Mouse (Mus musculus) testis, adult 2 months (tissue): ENCODE results near the gene Golga4. TPM values are rescaled to one million over a fixed set of nuclear protein-coding genes. Genes with fewer than 3 reads are reported as not detected.

Source experiments
- H3K27ac ChIP-seq: fragments of 200-500 bp; 2 replicates; pipeline ENCODE4 v1.5.1; 2012; ENCODE audit warnings: low read depth, low read length; ENCODE audit not compliant: control insufficient read depth, insufficient read depth
- H3K27me3 ChIP-seq: fragments of 200-500 bp; 2 replicates; pipeline ENCODE4 v1.6.1; 2012; ENCODE audit warnings: mild to moderate bottlenecking, low read length, moderate library complexity; ENCODE audit not compliant: control insufficient read depth, insufficient read depth
- H3K36me3 ChIP-seq: fragments of 200-500 bp; 2 replicates; pipeline ENCODE4 v1.6.1; 2012; ENCODE audit warnings: mild to moderate bottlenecking, low read length; ENCODE audit not compliant: control insufficient read depth, insufficient read depth
- H3K4me1 ChIP-seq: fragments of 200-500 bp; 2 replicates; pipeline ENCODE4 v1.6.1; 2012; ENCODE audit warnings: low read length; ENCODE audit not compliant: control insufficient read depth, insufficient read depth
- H3K4me3 ChIP-seq: fragments of 200-500 bp; 2 replicates; pipeline ENCODE4 v1.5.1; 2012; ENCODE audit warnings: low read depth, mild to moderate bottlenecking, low read length, moderate library complexity, mixed read lengths; ENCODE audit not compliant: control insufficient read depth
- CTCF ChIP-seq: fragments of 200-500 bp; IDR thresholded peaks from 2 replicates; pipeline ENCODE4 v1.5.1; 2012; ENCODE audit warnings: low read depth, mild to moderate bottlenecking, inconsistent platforms, low read length, moderate library complexity; ENCODE audit not compliant: control insufficient read depth, insufficient read depth, insufficient replicate concordance
- POLR2A ChIP-seq: fragments of 200-500 bp; IDR thresholded peaks from 2 replicates; pipeline ENCODE4 v1.6.1; 2012; ENCODE audit warnings: low read depth, mild to moderate bottlenecking, inconsistent platforms, low read length, moderate library complexity; ENCODE audit not compliant: control insufficient read depth
- polyA plus RNA-seq: library from polyadenylated mRNA; depleted of rRNA; stranded (reverse); fragments of >200 nt; gene quantifications from 2 replicates; pipeline ENCODE4 v1.2.3, GENCODE M21; 2012

The Golga4 gene
- polyA plus RNA-seq, 1 experiment, result 41.0 TPM

- Histone ChIP-seq H3K27me3 (no peaks in the 10 kb centered on the region), H3K36me3 (peaks cover 6% of the 10 kb centered on the region), H3K4me3 (no peak overlapping the region), H3K4me1 (no peaks in the 10 kb centered on the region), H3K27ac (no peak overlapping the region)
- TF ChIP-seq CTCF, result no peak
- TF ChIP-seq POLR2A, result no peak
These were observed 65.6 kb downstream of the Golga4 start for GRCm38 (mm10) chr9:118571701-118572100.

GRCm38 (mm10) chr9:118574911-118575310 is 68.8 kb downstream of the Golga4 start:
- Histone ChIP-seq H3K36me3 (peaks cover 4% of the 10 kb centered on the region), H3K27ac (no peak overlapping the region), H3K4me3 (no peak overlapping the region), H3K4me1 (no peaks in the 10 kb centered on the region), H3K27me3 (no peaks in the 10 kb centered on the region)
- TF ChIP-seq CTCF (no peak), POLR2A (no peak)

- Histone ChIP-seq H3K27me3 (no peaks in the 10 kb centered on the region), H3K36me3 (no peaks in the 10 kb centered on the region; the same call in 1 of the 2 replicates), H3K4me1 (no peaks in the 10 kb centered on the region), H3K4me3 (no peak overlapping the region), H3K27ac (no peak overlapping the region)
- TF ChIP-seq POLR2A (no peak), CTCF (no peak)
These were observed 74.3 kb downstream of the Golga4 start for GRCm38 (mm10) chr9:118580371-118580770.

GRCm38 (mm10) chr9:118582757-118583156 is 76.7 kb downstream of the Golga4 start:
- Histone ChIP-seq H3K36me3 (no peaks in the 10 kb centered on the region; the same call in 1 of the 2 replicates), H3K27me3 (no peaks in the 10 kb centered on the region), H3K27ac (no peak overlapping the region), H3K4me3 (no peak overlapping the region), H3K4me1 (no peaks in the 10 kb centered on the region)
- TF ChIP-seq CTCF (no peak), POLR2A (no peak)

- Histone ChIP-seq H3K4me3 (no peak overlapping the region), H3K36me3 (no peaks in the 10 kb centered on the region; the same call in 1 of the 2 replicates), H3K4me1 (no peaks in the 10 kb centered on the region; the same call in 1 of the 2 replicates), H3K27ac (no peak overlapping the region), H3K27me3 (no peaks in the 10 kb centered on the region)
- no peak for TF ChIP-seq POLR2A
- TF ChIP-seq CTCF, result no peak
These were observed 78.8 kb downstream of the Golga4 start for GRCm38 (mm10) chr9:118584838-118585237.

GRCm38 (mm10) chr9:118585998-118586397 is 79.9 kb downstream of the Golga4 start:
- no peaks in the 10 kb centered on the region for H3K27me3 ChIP-seq
- no peaks in the 10 kb centered on the region; the same call in 1 of the 2 replicates for H3K4me1 ChIP-seq
- TF ChIP-seq POLR2A, result no peak
- no peak for TF ChIP-seq CTCF
- H3K4me3 ChIP-seq, result no peak overlapping the region
- H3K36me3 ChIP-seq, result no peaks in the 10 kb centered on the region; the same call in 1 of the 2 replicates
- H3K27ac ChIP-seq, result no peak overlapping the region

GRCm38 (mm10) chr9:118587115-118587514 is 81.0 kb downstream of the Golga4 start:
- no peaks in the 10 kb centered on the region for H3K27me3 ChIP-seq
- H3K27ac ChIP-seq, result no peak overlapping the region
- no peak for TF ChIP-seq POLR2A
- no peak for TF ChIP-seq CTCF
- H3K36me3 ChIP-seq, result no peaks in the 10 kb centered on the region
- H3K4me1 ChIP-seq, result no peaks in the 10 kb centered on the region; the same call in 1 of the 2 replicates
- H3K4me3 ChIP-seq, result no peak overlapping the region
